Mouse (Mus musculus) midbrain, embryonic 12.5 days (tissue): Measurements from ENCODE around the gene Sema3a. TPM values are rescaled to one million over a fixed set of nuclear protein-coding genes. Genes with fewer than 3 reads are reported as not detected.

ENCODE experiments used
- ATAC-seq: fragments of 200-750 bp; cut with Nextera tagmentation; 2 replicates; pipeline ENCODE4 v1.8.0; 2017; ENCODE audit warnings: low read depth, moderate TSS enrichment, moderate library complexity; ENCODE audit not compliant: low FRiP score
- H3K27ac ChIP-seq: fragments of 300-500 bp; sonication (generic); replicated peaks from 2 replicates; pipeline ENCODE4 v1.5.1; 2016; ENCODE audit warnings: mild to moderate bottlenecking
- H3K27me3 ChIP-seq: fragments of 300-500 bp; sonication (generic); 2 replicates; pipeline ENCODE4 v1.6.1; 2016; ENCODE audit warnings: mild to moderate bottlenecking
- H3K36me3 ChIP-seq: fragments of 300-500 bp; sonication (generic); 2 replicates; pipeline ENCODE4 v1.6.1; 2016
- H3K4me1 ChIP-seq: fragments of 300-500 bp; sonication (generic); 2 replicates; pipeline ENCODE4 v1.6.1; 2016
- H3K4me2 ChIP-seq: fragments of 300-500 bp; sonication (generic); replicated peaks from 2 replicates; pipeline ENCODE4 v1.6.1; 2016; ENCODE audit warnings: mild to moderate bottlenecking, moderate library complexity
- H3K4me3 ChIP-seq: fragments of 300-500 bp; sonication (generic); 2 replicates; pipeline ENCODE4 v1.5.1; 2016; ENCODE audit warnings: mild to moderate bottlenecking
- H3K9ac ChIP-seq: fragments of 300-500 bp; sonication (generic); replicated peaks from 2 replicates; pipeline ENCODE4 v1.6.1; 2016; ENCODE audit warnings: mild to moderate bottlenecking, moderate library complexity
- H3K9me3 ChIP-seq: fragments of 300-500 bp; sonication (generic); 2 replicates; pipeline ENCODE4 v1.6.1; 2016; ENCODE audit warnings: mild to moderate bottlenecking
- WGBS: fragments of 180-500 bp; shearing (Covaris S2); methylation state at CpG from one replicate; pipeline ENCODE4 v1.1.7; 2016; 5-methylcytosine and 5-hydroxymethylcytosine counted together
- polyA plus RNA-seq: library from polyadenylated mRNA; unstranded; fragments of >200 nt; fragmentation: Nextera tagmentation; extraction: Ambion mirVana; gene quantifications from 2 replicates; pipeline ENCODE4 v1.2.1, GENCODE M21; 2016

The Sema3a gene
- polyA plus RNA-seq, 1 experiment from 2014 or later, result 11.5 TPM

- peaks cover 21% of the 10 kb centered on the region for H3K27me3 ChIP-seq
- ATAC-seq, result no peak
- no peaks in the 10 kb centered on the region for H3K4me1 ChIP-seq
- H3K27ac ChIP-seq, result no peak overlapping the region
- H3K4me2 ChIP-seq, result no peak overlapping the region
- H3K36me3 ChIP-seq, result no peaks in the 10 kb centered on the region
- H3K9ac ChIP-seq, result no peak overlapping the region
- no peaks in the 10 kb centered on the region for H3K9me3 ChIP-seq
- H3K4me3 ChIP-seq, result no peak overlapping the region
- 84% methylated on average over 3 of the region's 3 CpGs for WGBS
Measured at GRCm38 (mm10) chr5:13509163-13509562, 383.9 kb downstream of the Sema3a start.

GRCm38 (mm10) chr5:13517018-13517417, 391.8 kb downstream of the Sema3a start:
- Histone ChIP-seq H3K9me3 (no peaks in the 10 kb centered on the region), H3K27me3 (peaks cover 51% of the 10 kb centered on the region), H3K9ac (no peak overlapping the region), H3K36me3 (no peaks in the 10 kb centered on the region), H3K27ac (no peak overlapping the region), H3K4me2 (no peak overlapping the region), H3K4me1 (no peaks in the 10 kb centered on the region), H3K4me3 (no peak overlapping the region)
- no peak for ATAC-seq
- WGBS, result 86% methylated on average over 4 of the region's 4 CpGs

GRCm38 (mm10) chr5:13525597-13525996, 400.4 kb downstream of the Sema3a start:
- ATAC-seq, result no peak
- no peaks in the 10 kb centered on the region for H3K4me1 ChIP-seq
- no peak overlapping the region for H3K9ac ChIP-seq
- no peak overlapping the region for H3K4me3 ChIP-seq
- H3K9me3 ChIP-seq, result no peaks in the 10 kb centered on the region
- H3K4me2 ChIP-seq, result no peak overlapping the region
- peaks cover 58% of the 10 kb centered on the region for H3K27me3 ChIP-seq
- H3K36me3 ChIP-seq, result no peaks in the 10 kb centered on the region
- WGBS, result 76% methylated on average over 3 of the region's 3 CpGs
- H3K27ac ChIP-seq, result no peak overlapping the region

- Histone ChIP-seq H3K36me3 (no peaks in the 10 kb centered on the region), H3K9me3 (no peaks in the 10 kb centered on the region), H3K4me3 (no peak overlapping the region), H3K4me1 (no peaks in the 10 kb centered on the region), H3K27ac (no peak overlapping the region), H3K4me2 (no peak overlapping the region), H3K27me3 (peaks cover 52% of the 10 kb centered on the region), H3K9ac (no peak overlapping the region)
- ATAC-seq, result no peak
- WGBS, result 9% methylated on average over 7 of the region's 7 CpGs
Measured at GRCm38 (mm10) chr5:13527037-13527464, 401.8 kb downstream of the Sema3a start.

- 2% methylated on average over 4 of the region's 4 CpGs for WGBS
- ATAC-seq, result peak; percentile 98
- Histone ChIP-seq H3K4me2 (no peak overlapping the region), H3K9ac (no peak overlapping the region), H3K36me3 (no peaks in the 10 kb centered on the region), H3K4me1 (no peaks in the 10 kb centered on the region), H3K27ac (no peak overlapping the region), H3K27me3 (peaks cover 47% of the 10 kb centered on the region), H3K4me3 (no peak overlapping the region), H3K9me3 (no peaks in the 10 kb centered on the region)
Measured at GRCm38 (mm10) chr5:13529226-13529625, 404.0 kb downstream of the Sema3a start.

- Histone ChIP-seq H3K4me3 (no peak overlapping the region), H3K4me2 (no peak overlapping the region), H3K27ac (no peak overlapping the region), H3K27me3 (peaks cover 77% of the 10 kb centered on the region), H3K9ac (no peak overlapping the region), H3K9me3 (peaks cover 4% of the 10 kb centered on the region), H3K4me1 (peaks cover 6% of the 10 kb centered on the region; the same call in 1 of the 2 replicates), H3K36me3 (no peaks in the 10 kb centered on the region)
- 0 out of 2 replicates have a peak, but pooled peaks have one; percentile 30 for ATAC-seq
- WGBS, result 9% methylated on average over 2 of the region's 2 CpGs
Measured at GRCm38 (mm10) chr5:13547472-13548209, 422.4 kb downstream of the Sema3a start.

GRCm38 (mm10) chr5:13548210-13548554, 423.0 kb downstream of the Sema3a start:
- H3K27me3 ChIP-seq, result peaks cover 77% of the 10 kb centered on the region
- H3K9me3 ChIP-seq, result peaks cover 4% of the 10 kb centered on the region
- H3K9ac ChIP-seq, result no peak overlapping the region
- peaks cover 6% of the 10 kb centered on the region; the same call in 1 of the 2 replicates for H3K4me1 ChIP-seq
- no peaks in the 10 kb centered on the region for H3K36me3 ChIP-seq
- H3K4me3 ChIP-seq, result no peak overlapping the region
- 26% methylated on average over 1 of the region's 1 CpGs for WGBS
- H3K4me2 ChIP-seq, result no peak overlapping the region
- ATAC-seq, result no peak
- H3K27ac ChIP-seq, result no peak overlapping the region

- Histone ChIP-seq H3K27me3 (peaks cover 85% of the 10 kb centered on the region), H3K9me3 (peaks cover 4% of the 10 kb centered on the region), H3K4me2 (no peak overlapping the region), H3K4me1 (peaks cover 6% of the 10 kb centered on the region; the same call in 1 of the 2 replicates), H3K36me3 (no peaks in the 10 kb centered on the region), H3K9ac (no peak overlapping the region), H3K27ac (no peak overlapping the region), H3K4me3 (no peak overlapping the region)
- 78% methylated on average over 5 of the region's 5 CpGs for WGBS
- ATAC-seq, result no peak
Measured at GRCm38 (mm10) chr5:13549080-13549479, 423.9 kb downstream of the Sema3a start.

- H3K4me1 ChIP-seq, result peaks cover 6% of the 10 kb centered on the region; the same call in 1 of the 2 replicates
- ATAC-seq, result no peak
- WGBS, result 33% methylated on average over 1 of the region's 1 CpGs
- H3K4me2 ChIP-seq, result no peak overlapping the region
- no peak overlapping the region for H3K4me3 ChIP-seq
- no peak overlapping the region for H3K9ac ChIP-seq
- peaks cover 4% of the 10 kb centered on the region for H3K9me3 ChIP-seq
- no peaks in the 10 kb centered on the region for H3K36me3 ChIP-seq
- H3K27ac ChIP-seq, result no peak overlapping the region
- H3K27me3 ChIP-seq, result peaks cover 76% of the 10 kb centered on the region
Measured at GRCm38 (mm10) chr5:13550953-13551352, 425.7 kb downstream of the Sema3a start.

- peaks cover 30% of the 10 kb centered on the region for H3K27me3 ChIP-seq
- no peak for ATAC-seq
- H3K4me3 ChIP-seq, result no peak overlapping the region
- no peaks in the 10 kb centered on the region for H3K9me3 ChIP-seq
- H3K4me2 ChIP-seq, result no peak overlapping the region
- H3K9ac ChIP-seq, result no peak overlapping the region
- 25% methylated on average over 4 of the region's 4 CpGs for WGBS
- H3K27ac ChIP-seq, result no peak overlapping the region
- H3K4me1 ChIP-seq, result no peaks in the 10 kb centered on the region
- no peaks in the 10 kb centered on the region for H3K36me3 ChIP-seq
Measured at GRCm38 (mm10) chr5:13557257-13557656, 432.0 kb downstream of the Sema3a start.

GRCm38 (mm10) chr5:13573867-13574266, 448.7 kb downstream of the Sema3a start:
- no peaks in the 10 kb centered on the region for H3K4me1 ChIP-seq
- no peak overlapping the region for H3K27ac ChIP-seq
- 76% methylated on average over 3 of the region's 3 CpGs for WGBS
- ATAC-seq, result no peak
- H3K9me3 ChIP-seq, result no peaks in the 10 kb centered on the region
- H3K4me3 ChIP-seq, result no peak overlapping the region
- peaks cover 9% of the 10 kb centered on the region; the same call in 1 of the 2 replicates for H3K27me3 ChIP-seq
- H3K9ac ChIP-seq, result no peak overlapping the region
- H3K36me3 ChIP-seq, result no peaks in the 10 kb centered on the region
- H3K4me2 ChIP-seq, result no peak overlapping the region

- 43% methylated on average over 2 of the region's 2 CpGs for WGBS
- Histone ChIP-seq H3K9ac (no peak overlapping the region), H3K27ac (no peak overlapping the region), H3K4me3 (no peak overlapping the region), H3K9me3 (no peaks in the 10 kb centered on the region), H3K36me3 (no peaks in the 10 kb centered on the region), H3K27me3 (peaks cover 19% of the 10 kb centered on the region), H3K4me2 (no peak overlapping the region), H3K4me1 (no peaks in the 10 kb centered on the region)
- ATAC-seq, result no peak
Measured at GRCm38 (mm10) chr5:13579123-13579522, 453.9 kb downstream of the Sema3a start.
